Mouse (Mus musculus): ENCODE measurements around the gene Ifi207. TPM values are rescaled to one million over a fixed set of nuclear protein-coding genes. Genes with fewer than 3 reads are reported as not detected.
"Not testable (repeated sequence)": the region's sequence is repeated elsewhere in the genome, so short reads cannot be mapped to it uniquely, and the experiment has no call there.

Ifi207 gene
- polyA plus RNA-seq, 1 experiment = 11.9 TPM

GRCm38 (mm10) chr1:173694270-173694669 is 47.3 kb downstream of the Ifi207 start:
- Histone ChIP-seq H3K4me3 (replicated peaks; ENCODE audit: control insufficient read depth, low read depth, low read length) (no peak overlapping the region), H3K4me1 (ENCODE audit: control insufficient read depth, insufficient read depth, low read length) (no peaks in the 10 kb centered on the region), H3K27ac (ENCODE audit: control insufficient read depth, insufficient read depth, low read depth, low read length, poor library complexity) (no peak overlapping the region)
- 12% methylated on average over 1 of the region's 1 CpGs for WGBS
- TF ChIP-seq POLR2A (IDR thresholded peaks at IDR 0.05; ENCODE audit: borderline replicate concordance, control insufficient read depth, low read depth, low read length) (no peak), CTCF (IDR thresholded peaks at IDR 0.05; ENCODE audit: control insufficient read depth, insufficient read depth, low read length) (no peak)

DNA sequence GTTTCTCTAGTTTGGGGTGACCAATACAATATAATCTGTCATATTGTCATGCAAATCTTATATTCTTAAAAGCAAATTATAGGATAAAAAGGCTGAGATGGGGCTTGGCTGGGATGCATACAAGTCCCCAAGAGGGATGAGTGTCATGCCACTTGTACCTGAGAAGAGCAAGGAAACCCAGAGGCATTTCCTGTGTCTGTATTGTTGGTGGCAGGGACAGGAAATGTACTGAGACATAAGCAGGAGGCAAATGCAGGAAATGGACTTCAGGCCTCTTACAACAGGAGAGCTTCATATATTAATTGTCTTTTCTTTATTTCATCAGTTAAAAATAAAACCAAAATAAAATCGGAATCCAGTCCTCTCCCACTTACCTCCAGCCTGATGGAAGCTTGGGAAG is 62.9 kb downstream of the Ifi207 start:
- H3K27ac ChIP-seq (ENCODE audit: control insufficient read depth, insufficient read depth, low read depth, low read length, poor library complexity); H3K4me3 ChIP-seq (replicated peaks; ENCODE audit: control insufficient read depth, low read depth, low read length); H3K4me1 ChIP-seq (ENCODE audit: control insufficient read depth, insufficient read depth, low read length): not testable (repeated sequence)
- 46% methylated on average over 1 of the region's 1 CpGs for WGBS

DNA sequence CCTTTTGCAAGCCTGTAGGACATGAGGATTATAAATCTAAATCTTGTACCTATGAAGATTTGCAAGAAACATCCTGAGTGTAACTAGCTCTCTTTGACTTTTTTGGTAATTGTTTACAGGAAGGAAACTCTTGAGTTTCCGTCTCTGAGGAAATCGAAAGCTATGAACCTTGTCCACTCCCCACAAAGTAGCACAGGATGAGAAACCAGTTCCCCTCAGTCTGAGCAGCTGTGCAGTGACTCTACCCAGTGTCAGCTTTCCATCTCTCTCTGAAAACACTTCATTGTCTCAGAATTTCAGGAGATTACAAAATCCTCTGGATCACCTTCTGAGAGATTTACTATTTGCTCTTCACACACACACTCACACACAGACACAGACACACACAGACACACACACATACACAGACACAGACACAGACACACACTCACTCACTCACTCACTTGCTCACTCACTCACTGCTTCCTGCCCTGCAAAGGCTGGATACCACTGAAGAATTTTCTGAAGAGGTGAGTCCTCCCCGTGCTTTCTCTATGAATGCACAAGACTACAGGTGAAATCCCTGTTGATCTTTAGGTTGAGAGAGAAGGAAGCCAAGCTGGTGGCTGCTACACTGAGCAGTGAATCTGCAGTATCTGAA is 68.0 kb downstream of the Ifi207 start, which contains the start of gene Ifi208:
TSS of gene Ifi208 (plus strand) at position 218 of the 640 bp plus-strand sequence.
- H3K27ac ChIP-seq (ENCODE audit: control insufficient read depth, insufficient read depth, low read depth, low read length, poor library complexity); H3K4me3 ChIP-seq (replicated peaks; ENCODE audit: control insufficient read depth, low read depth, low read length); H3K4me1 ChIP-seq (ENCODE audit: control insufficient read depth, insufficient read depth, low read length): not testable (repeated sequence)
- WGBS = 23% methylated on average over 3 of the region's 3 CpGs

Other genes starting within 250 kb of the Ifi207 start
- gene Ifi214, start 205.8 kb downstream of the Ifi207 start, polyA plus RNA-seq (2011; ENCODE audit: insufficient read depth, insufficient read length, low replicate concordance, missing spikeins) = 1.8 and 4.9 TPM in 2 replicates
- 5.8 and 10.6 TPM in 2 replicates for gene Ifi213, start 142.5 kb downstream of the Ifi207 start, polyA plus RNA-seq (2011; ENCODE audit: insufficient read depth, insufficient read length, low replicate concordance, missing spikeins)
- gene Ifi209, start 110.8 kb downstream of the Ifi207 start, polyA plus RNA-seq (2011; ENCODE audit: insufficient read depth, insufficient read length, low replicate concordance, missing spikeins) = 14.9 and 27.3 TPM in 2 replicates
- gene Ifi208, start 68.1 kb downstream of the Ifi207 start, polyA plus RNA-seq (2011; ENCODE audit: insufficient read depth, insufficient read length, low replicate concordance, missing spikeins) = 0.72 TPM in 1 of 2 replicates, not detected in the other
- gene Ifi204, start 25.2 kb upstream of the Ifi207 start, polyA plus RNA-seq (2011; ENCODE audit: insufficient read depth, insufficient read length, low replicate concordance, missing spikeins) = 9.6 and 21.3 TPM in 2 replicates
- 5.0 and 20.2 TPM in 2 replicates for gene Ifi211, start 171.3 kb upstream of the Ifi207 start, polyA plus RNA-seq (2011; ENCODE audit: insufficient read depth, insufficient read length, low replicate concordance, missing spikeins)
- 74.7 and 117 TPM in 2 replicates for gene Mndal, start 200.7 kb upstream of the Ifi207 start, polyA plus RNA-seq (2011; ENCODE audit: insufficient read depth, insufficient read length, low replicate concordance, missing spikeins)
- 18.4 and 39.9 TPM in 2 replicates for gene Ifi203, start 200.9 kb upstream of the Ifi207 start, polyA plus RNA-seq (2011; ENCODE audit: insufficient read depth, insufficient read length, low replicate concordance, missing spikeins)
- 1.5 TPM in 1 of 2 replicates, not detected in the other for gene Ifi202b, start 241.0 kb upstream of the Ifi207 start, polyA plus RNA-seq (2011; ENCODE audit: insufficient read depth, insufficient read length, low replicate concordance, missing spikeins)

All from bone marrow, adult 2 months (tissue).